Mouse (Mus musculus): ENCODE results near the gene Saal1. TPM values are rescaled to one million over a fixed set of nuclear protein-coding genes. Genes with fewer than 3 reads are reported as not detected.
A peak's percentile ranks its signal among the peaks of the same experiment; 100 is the strongest.

Gene Saal1
- polyA plus RNA-seq, 2 experiments, result 6.6 to 17.6 TPM

GRCm38 (mm10) chr7:46723849-46724248 is 13.4 kb upstream of the Saal1 start:
- Histone ChIP-seq H3K36me3 (replicated peaks; ENCODE audit: control insufficient read depth, insufficient read depth, low read depth) (no peaks in the 10 kb centered on the region), H3K27me3 (ENCODE audit: control insufficient read depth, insufficient read depth, low read length) (no peaks in the 10 kb centered on the region), H3K4me1 (replicated peaks; ENCODE audit: control insufficient read depth in 2 of 2, insufficient read depth in 2 of 2, low read length in 1 of 2) (peaks cover 0 to 14% of the 10 kb centered on the region in 2 experiments; a peak in 2 of 4 replicates), H3K4me3 (ENCODE audit: insufficient read depth in 1 of 2, low read depth in 2 of 2, low read length in 2 of 2) (no peak overlapping the region), H3K9me3 (ENCODE audit: control insufficient read depth, low read length) (no peaks in the 10 kb centered on the region), H3K9ac (replicated peaks) (no peak overlapping the region), H3K4me2 (ENCODE audit: low read depth) (no peak overlapping the region), H3K27ac (no peak overlapping the region)
- TF ChIP-seq CTCF (IDR thresholded peaks at IDR 0.05; ENCODE audit: low read depth) (no peak), EP300 (IDR thresholded peaks at IDR 0.05; ENCODE audit: low read depth) (no peak)
- 66% methylated on average over 3 of the region's 3 CpGs for WGBS (ENCODE audit: insufficient replicate concordance)
- DNase-seq (ENCODE audit: low read depth in 3 of 3, low spot score in 3 of 3) (no peak), ATAC-seq (ENCODE audit: insufficient read depth) (peak; percentile 29; the same call in 1 of the 2 replicates)

- Histone ChIP-seq H3K36me3 (replicated peaks; ENCODE audit: control insufficient read depth, insufficient read depth, low read depth) (no peaks in the 10 kb centered on the region), H3K27me3 (ENCODE audit: control insufficient read depth, insufficient read depth, low read length) (no peaks in the 10 kb centered on the region), H3K4me3 (ENCODE audit: insufficient read depth in 1 of 2, low read depth in 2 of 2, low read length in 2 of 2) (no peak overlapping the region), H3K27ac (no peak overlapping the region), H3K9ac (replicated peaks) (no peak overlapping the region), H3K9me3 (ENCODE audit: control insufficient read depth, low read length) (no peaks in the 10 kb centered on the region), H3K4me2 (ENCODE audit: low read depth) (no peak overlapping the region), H3K4me1 (replicated peaks; ENCODE audit: control insufficient read depth in 2 of 2, insufficient read depth in 2 of 2, low read length in 1 of 2) (peaks cover 0 to 14% of the 10 kb centered on the region in 2 experiments; a peak in 2 of 4 replicates)
- TF ChIP-seq CTCF (IDR thresholded peaks at IDR 0.05; ENCODE audit: low read depth) (no peak), EP300 (IDR thresholded peaks at IDR 0.05; ENCODE audit: low read depth) (no peak)
- ATAC-seq (ENCODE audit: insufficient read depth) (no peak), DNase-seq (ENCODE audit: low read depth in 3 of 3, low spot score in 3 of 3) (no peak)
- 79% methylated on average over 6 of the region's 6 CpGs for WGBS (ENCODE audit: insufficient replicate concordance)
Observed at GRCm38 (mm10) chr7:46723354-46723753, 12.9 kb upstream of the Saal1 start.

GRCm38 (mm10) chr7:46720460-46720859 is 10.0 kb upstream of the Saal1 start:
- TF ChIP-seq CTCF (IDR thresholded peaks at IDR 0.05; ENCODE audit: low read depth) (no peak), EP300 (IDR thresholded peaks at IDR 0.05; ENCODE audit: low read depth) (no peak)
- 47% methylated on average over 9 of the region's 9 CpGs for WGBS (ENCODE audit: insufficient replicate concordance)
- no peak overlapping the region for H3K9ac ChIP-seq (replicated peaks)
- no peaks in the 10 kb centered on the region for H3K9me3 ChIP-seq (ENCODE audit: control insufficient read depth, low read length)
- H3K36me3 ChIP-seq (replicated peaks; ENCODE audit: control insufficient read depth, insufficient read depth, low read depth), result no peaks in the 10 kb centered on the region
- no peaks in the 10 kb centered on the region for H3K27me3 ChIP-seq (ENCODE audit: control insufficient read depth, insufficient read depth, low read length)
- DNase-seq (ENCODE audit: low read depth in 3 of 3, low spot score in 3 of 3), result no peak
- ATAC-seq (ENCODE audit: insufficient read depth), result no peak
- no peak overlapping the region for H3K4me3 ChIP-seq (ENCODE audit: insufficient read depth in 1 of 2, low read depth in 2 of 2, low read length in 2 of 2)
- peaks cover 0 to 14% of the 10 kb centered on the region in 2 experiments; a peak in 2 of 4 replicates for H3K4me1 ChIP-seq (replicated peaks; ENCODE audit: control insufficient read depth in 2 of 2, insufficient read depth in 2 of 2, low read length in 1 of 2)
- no peak overlapping the region for H3K27ac ChIP-seq
- no peak overlapping the region for H3K4me2 ChIP-seq (ENCODE audit: low read depth)

GRCm38 (mm10) chr7:46719526-46719925 is 9.0 kb upstream of the Saal1 start:
- ATAC-seq (ENCODE audit: insufficient read depth), result peak; percentile 80
- H3K36me3 ChIP-seq (replicated peaks; ENCODE audit: control insufficient read depth, insufficient read depth, low read depth), result no peaks in the 10 kb centered on the region
- H3K4me1 ChIP-seq (replicated peaks; ENCODE audit: control insufficient read depth in 2 of 2, insufficient read depth in 2 of 2, low read length in 1 of 2), result peaks cover 0 to 14% of the 10 kb centered on the region in 2 experiments; a peak in 2 of 4 replicates
- H3K27me3 ChIP-seq (ENCODE audit: control insufficient read depth, insufficient read depth, low read length), result no peaks in the 10 kb centered on the region
- H3K27ac ChIP-seq, result no peak overlapping the region
- H3K9me3 ChIP-seq (ENCODE audit: control insufficient read depth, low read length), result no peaks in the 10 kb centered on the region
- 53% methylated on average over 7 of the region's 7 CpGs for WGBS (ENCODE audit: insufficient replicate concordance)
- peak in 2 of 3 experiments; percentile 36 to 44 for DNase-seq (ENCODE audit: low read depth in 3 of 3, low spot score in 3 of 3)
- no peak for TF ChIP-seq EP300 (IDR thresholded peaks at IDR 0.05; ENCODE audit: low read depth)
- TF ChIP-seq CTCF (IDR thresholded peaks at IDR 0.05; ENCODE audit: low read depth), result no peak
- H3K4me3 ChIP-seq (ENCODE audit: insufficient read depth in 1 of 2, low read depth in 2 of 2, low read length in 2 of 2), result no peak overlapping the region
- no peak overlapping the region for H3K9ac ChIP-seq (replicated peaks)
- no peak overlapping the region for H3K4me2 ChIP-seq (ENCODE audit: low read depth)

GRCm38 (mm10) chr7:46718591-46719270 is 8.3 kb upstream of the Saal1 start:
- TF ChIP-seq EP300 (IDR thresholded peaks at IDR 0.05; ENCODE audit: low read depth) (no peak), CTCF (IDR thresholded peaks at IDR 0.05; ENCODE audit: low read depth) (no peak)
- ATAC-seq (ENCODE audit: insufficient read depth), result 0 out of 2 replicates have a peak, but pooled peaks have one; percentile 29
- no peak overlapping the region for H3K4me2 ChIP-seq (ENCODE audit: low read depth)
- H3K27ac ChIP-seq, result no peak overlapping the region
- no peak for DNase-seq (ENCODE audit: low read depth in 3 of 3, low spot score in 3 of 3)
- H3K9me3 ChIP-seq (ENCODE audit: control insufficient read depth, low read length), result no peaks in the 10 kb centered on the region
- H3K27me3 ChIP-seq (ENCODE audit: control insufficient read depth, insufficient read depth, low read length), result no peaks in the 10 kb centered on the region
- no peaks in the 10 kb centered on the region for H3K36me3 ChIP-seq (replicated peaks; ENCODE audit: control insufficient read depth, insufficient read depth, low read depth)
- WGBS (ENCODE audit: insufficient replicate concordance), result 44% methylated on average over 7 of the region's 7 CpGs
- H3K4me1 ChIP-seq (replicated peaks; ENCODE audit: control insufficient read depth in 2 of 2, insufficient read depth in 2 of 2, low read length in 1 of 2), result peaks cover 0 to 12% of the 10 kb centered on the region in 2 experiments; a peak in 2 of 4 replicates
- no peak overlapping the region for H3K9ac ChIP-seq (replicated peaks)
- no peak overlapping the region for H3K4me3 ChIP-seq (ENCODE audit: insufficient read depth in 1 of 2, low read depth in 2 of 2, low read length in 2 of 2)
